In the genomic region with DNA sequence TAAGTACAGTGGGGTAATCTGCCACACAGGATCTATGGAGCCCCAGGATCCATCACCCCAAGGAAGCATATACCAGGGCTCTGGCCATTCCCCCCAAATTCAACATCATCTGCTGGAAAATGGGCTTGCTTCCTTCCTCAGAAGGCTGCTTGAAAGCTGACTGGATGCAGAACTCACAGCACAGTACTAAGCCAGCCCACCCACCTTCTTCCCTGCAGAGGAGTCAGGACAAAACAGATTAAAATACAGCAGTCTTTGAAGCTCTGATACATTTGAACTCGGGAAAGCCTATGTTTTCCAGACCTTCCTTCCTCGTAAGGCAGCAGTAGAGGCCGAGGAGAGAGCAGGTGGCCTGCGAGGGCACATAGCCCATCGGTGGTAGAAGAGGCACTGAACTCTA, we compare ENCODE assay signal across 17 mouse cellular contexts.
"Had no signal": no experiment of that assay in that cellular context is flagged by ENCODE, and none has a peak within 500 bp of the region (broad histone marks: within the 10 kb centered on the region; RNA-seq: fewer than 3 reads in every experiment).

No protein-coding gene starts in this region.

- H3K4me1 ChIP-seq: liver, embryonic 12.5 days; megakaryocyte, embryonic 14.5 days; midbrain, embryonic 15.5 days; neural tube, embryonic 12.5 days had no signal

- H3K9me3 ChIP-seq: limb, embryonic 15.5 days; liver, embryonic 12.5 days; megakaryocyte, embryonic 14.5 days; midbrain, embryonic 15.5 days; neural tube, embryonic 12.5 days had no signal

- H3K36me3 ChIP-seq: limb, embryonic 15.5 days; liver, embryonic 12.5 days; midbrain, embryonic 15.5 days; neural tube, embryonic 12.5 days had no signal

- H3K27ac ChIP-seq: kidney, postnatal 0 days; limb, embryonic 15.5 days; liver, embryonic 12.5 days; macrophage; midbrain, embryonic 15.5 days; neural tube, embryonic 12.5 days had no signal

- H3K4me3 ChIP-seq: limb, embryonic 15.5 days; liver, embryonic 12.5 days; megakaryocyte, embryonic 14.5 days; midbrain, embryonic 15.5 days; neural tube, embryonic 12.5 days had no signal

- DNase-seq: kidney, adult 2 months; kidney, postnatal 36 days; layer of hippocampus, adult 9-11 months; layer of hippocampus, postnatal 36 days; lung, embryonic 14.5 days; lung, postnatal 10 days; retina, postnatal 1 day; thymus, adult 2 months; thymus, postnatal 4 days had no signal

- H3K27me3 ChIP-seq: neural tube, embryonic 12.5 days had no signal

- H3K9ac ChIP-seq: limb, embryonic 15.5 days; liver, embryonic 12.5 days; lung, embryonic 14.5 days; midbrain, embryonic 15.5 days; neural tube, embryonic 12.5 days had no signal

- H3K4me2 ChIP-seq: limb, embryonic 15.5 days; liver, embryonic 12.5 days; lung, embryonic 14.5 days; midbrain, embryonic 11.5 days; midbrain, embryonic 15.5 days; neural tube, embryonic 12.5 days had no signal

- ATAC-seq: liver, embryonic 12.5 days; midbrain, embryonic 15.5 days had no signal
